Mouse (Mus musculus) neural tube, embryonic 15.5 days (tissue): ENCODE measurements around the gene Gm49395. TPM values are rescaled to one million over a fixed set of nuclear protein-coding genes. Genes with fewer than 3 reads are reported as not detected.

ENCODE experiments used
- ATAC-seq: fragments of 200-750 bp; cut with Nextera tagmentation; 2 replicates; pipeline ENCODE4 v1.8.0; 2017; ENCODE audit warnings: mild to moderate bottlenecking, moderate TSS enrichment, moderate library complexity; ENCODE audit not compliant: low FRiP score
- H3K27ac ChIP-seq: fragments of 300-500 bp; sonication (generic); replicated peaks from 2 replicates; pipeline ENCODE4 v1.5.1; 2015; ENCODE audit warnings: mild to moderate bottlenecking, inconsistent platforms
- H3K27me3 ChIP-seq: fragments of 300-500 bp; sonication (generic); replicated peaks from 2 replicates; pipeline ENCODE4 v1.6.1; 2015; ENCODE audit warnings: inconsistent platforms
- H3K36me3 ChIP-seq: fragments of 300-500 bp; sonication (generic); 2 replicates; pipeline ENCODE4 v1.6.1; 2015; ENCODE audit warnings: inconsistent platforms
- H3K4me1 ChIP-seq: fragments of 300-500 bp; sonication (generic); 2 replicates; pipeline ENCODE4 v1.6.1; 2015; ENCODE audit warnings: inconsistent platforms
- H3K4me2 ChIP-seq: fragments of 300-500 bp; sonication (generic); 2 replicates; pipeline ENCODE4 v1.6.1; 2015; ENCODE audit warnings: inconsistent platforms, mild to moderate bottlenecking, moderate library complexity
- H3K4me3 ChIP-seq: fragments of 300-500 bp; sonication (generic); replicated peaks from 2 replicates; pipeline ENCODE4 v1.5.1; 2015; ENCODE audit warnings: mild to moderate bottlenecking, inconsistent platforms
- H3K9ac ChIP-seq: fragments of 300-500 bp; sonication (generic); replicated peaks from 2 replicates; pipeline ENCODE4 v1.6.1; 2015; ENCODE audit warnings: mild to moderate bottlenecking, inconsistent platforms
- H3K9me3 ChIP-seq: fragments of 300-500 bp; sonication (generic); replicated peaks from 2 replicates; pipeline ENCODE4 v1.6.1; 2016; ENCODE audit warnings: inconsistent platforms
- WGBS: fragments of 180-500 bp; shearing (Covaris S2); methylation state at CpG from one replicate; pipeline ENCODE4 v1.1.7; 2015; ENCODE audit warnings: mixed read lengths; 5-methylcytosine and 5-hydroxymethylcytosine counted together
- polyA plus RNA-seq: library from polyadenylated mRNA; unstranded; fragments of >200 nt; fragmentation: Nextera tagmentation; extraction: Ambion mirVana; gene quantifications from 2 replicates; pipeline ENCODE4 v1.2.1, GENCODE M21; 2015

Gm49395 gene
- polyA plus RNA-seq, 1 experiment from 2014 or later = 2.9 TPM

DNA sequence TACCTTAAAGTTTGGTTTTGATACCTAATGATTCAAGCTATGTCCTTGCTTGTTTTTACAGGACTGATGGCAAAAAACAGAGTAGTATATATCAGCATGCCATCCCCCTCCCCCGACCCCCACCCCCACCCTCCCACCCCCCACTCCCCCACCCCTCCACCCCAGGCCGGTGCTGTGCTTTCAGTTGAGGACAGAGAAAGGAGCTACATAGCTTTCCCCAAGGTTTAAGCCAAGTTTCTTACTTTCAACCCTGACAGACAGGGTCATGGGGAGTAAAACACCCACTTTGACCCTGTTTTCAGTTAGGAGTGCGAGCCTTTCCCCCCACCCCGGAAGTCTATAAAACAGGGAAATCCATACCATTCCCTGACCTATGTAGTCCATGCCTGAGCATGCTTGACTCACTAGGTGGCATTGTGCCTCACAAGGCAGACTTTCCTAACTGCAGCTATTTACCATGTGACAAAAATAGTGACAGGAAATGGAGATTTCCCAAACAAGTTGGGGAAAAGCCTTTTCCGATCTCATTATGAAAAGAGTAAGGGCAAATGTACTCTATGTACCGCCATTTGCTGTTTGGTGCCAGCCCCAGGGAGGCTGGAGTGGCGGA, 98.2 kb downstream of the Gm49395 start:
- Histone ChIP-seq H3K27ac (no peak overlapping the region), H3K4me2 (no peak overlapping the region), H3K4me1 (peaks cover 6% of the 10 kb centered on the region), H3K36me3 (no peaks in the 10 kb centered on the region), H3K4me3 (no peak overlapping the region), H3K9me3 (no peaks in the 10 kb centered on the region), H3K27me3 (no peaks in the 10 kb centered on the region), H3K9ac (no peak overlapping the region)
- ATAC-seq = no peak
- WGBS = 57% methylated on average over 7 of the region's 7 CpGs

GRCm38 (mm10) chr13:115002837-115003236, 98.9 kb downstream of the Gm49395 start:
- Histone ChIP-seq H3K27me3 (no peaks in the 10 kb centered on the region), H3K4me1 (peaks cover 6% of the 10 kb centered on the region), H3K9me3 (no peaks in the 10 kb centered on the region), H3K27ac (no peak overlapping the region), H3K9ac (no peak overlapping the region), H3K4me2 (no peak overlapping the region), H3K36me3 (no peaks in the 10 kb centered on the region), H3K4me3 (no peak overlapping the region)
- WGBS = 86% methylated on average over 3 of the region's 3 CpGs
- ATAC-seq = no peak

DNA sequence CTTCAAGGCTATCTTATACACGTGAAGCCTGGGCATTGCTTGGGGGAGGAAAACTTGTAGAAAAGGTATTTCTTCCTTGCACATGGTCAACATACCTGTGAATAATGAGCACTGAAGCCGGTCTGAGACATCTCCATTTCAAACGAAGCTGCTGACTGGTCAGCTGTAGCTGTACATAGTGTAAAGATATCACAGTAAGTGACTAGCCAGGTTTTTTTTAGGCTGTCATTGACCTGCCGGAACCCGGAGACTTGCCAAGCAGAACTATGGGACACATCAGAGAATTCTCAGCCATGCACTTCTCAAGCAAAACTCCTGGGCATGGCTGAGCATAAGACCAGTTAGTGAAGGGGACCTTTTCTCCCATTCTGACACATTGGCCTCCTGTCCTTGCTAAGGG, 99.6 kb downstream of the Gm49395 start:
- Histone ChIP-seq H3K9me3 (no peaks in the 10 kb centered on the region), H3K4me3 (no peak overlapping the region), H3K4me1 (peaks cover 6% of the 10 kb centered on the region), H3K9ac (no peak overlapping the region), H3K36me3 (no peaks in the 10 kb centered on the region), H3K27ac (no peak overlapping the region), H3K4me2 (no peak overlapping the region), H3K27me3 (no peaks in the 10 kb centered on the region)
- 89% methylated on average over 5 of the region's 5 CpGs for WGBS
- no peak for ATAC-seq

DNA sequence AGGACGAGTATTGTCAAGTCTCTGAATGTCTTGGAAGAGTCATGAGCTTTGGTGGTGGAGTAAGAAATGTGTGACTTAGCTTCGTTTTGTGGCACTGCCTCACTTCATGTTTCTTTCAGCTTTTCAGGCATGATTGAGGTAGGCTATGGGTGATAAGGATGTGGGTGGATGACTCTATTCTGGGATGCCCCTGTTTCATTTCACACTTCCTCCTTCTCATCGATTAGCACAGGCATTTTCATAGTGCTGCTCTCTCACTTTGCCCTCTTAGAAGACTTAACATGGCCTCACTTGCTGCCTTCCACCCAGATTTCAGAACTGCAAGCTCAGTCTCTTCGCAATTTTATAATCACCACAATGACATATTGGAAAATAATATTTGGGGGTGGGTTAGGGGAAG, 102.1 kb downstream of the Gm49395 start:
- H3K4me1 ChIP-seq = no peaks in the 10 kb centered on the region
- no peaks in the 10 kb centered on the region for H3K9me3 ChIP-seq
- no peaks in the 10 kb centered on the region for H3K36me3 ChIP-seq
- 91% methylated on average over 4 of the region's 4 CpGs for WGBS
- H3K4me2 ChIP-seq = no peak overlapping the region
- no peak overlapping the region for H3K4me3 ChIP-seq
- no peak overlapping the region for H3K9ac ChIP-seq
- no peaks in the 10 kb centered on the region for H3K27me3 ChIP-seq
- no peak overlapping the region for H3K27ac ChIP-seq
- ATAC-seq = no peak

DNA sequence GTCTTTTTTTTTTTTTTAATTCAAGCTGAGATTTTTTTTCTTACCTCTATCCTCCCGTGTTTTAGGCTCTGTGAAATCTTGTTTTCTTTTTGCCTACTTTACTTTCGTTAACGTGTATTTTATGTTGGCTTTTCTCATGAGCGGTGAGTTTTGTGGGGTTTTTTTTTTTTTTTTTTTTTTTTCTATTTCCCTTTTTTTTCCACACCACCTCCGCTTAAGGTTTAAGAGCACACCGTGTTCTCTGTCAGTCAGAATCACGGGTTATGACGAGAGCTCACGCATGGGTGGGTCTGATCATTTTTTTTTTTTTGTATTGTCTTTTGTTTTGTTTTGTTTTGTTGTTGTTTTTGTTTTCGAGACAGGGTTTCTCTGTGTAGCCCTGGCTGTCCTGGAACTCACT, 103.6 kb downstream of the Gm49395 start:
- Histone ChIP-seq H3K27ac (no peak overlapping the region), H3K4me3 (no peak overlapping the region), H3K9me3 (no peaks in the 10 kb centered on the region), H3K4me2 (no peak overlapping the region), H3K9ac (no peak overlapping the region), H3K36me3 (no peaks in the 10 kb centered on the region), H3K4me1 (no peaks in the 10 kb centered on the region), H3K27me3 (no peaks in the 10 kb centered on the region)
- 93% methylated on average over 10 of the region's 10 CpGs for WGBS
- no peak for ATAC-seq

DNA sequence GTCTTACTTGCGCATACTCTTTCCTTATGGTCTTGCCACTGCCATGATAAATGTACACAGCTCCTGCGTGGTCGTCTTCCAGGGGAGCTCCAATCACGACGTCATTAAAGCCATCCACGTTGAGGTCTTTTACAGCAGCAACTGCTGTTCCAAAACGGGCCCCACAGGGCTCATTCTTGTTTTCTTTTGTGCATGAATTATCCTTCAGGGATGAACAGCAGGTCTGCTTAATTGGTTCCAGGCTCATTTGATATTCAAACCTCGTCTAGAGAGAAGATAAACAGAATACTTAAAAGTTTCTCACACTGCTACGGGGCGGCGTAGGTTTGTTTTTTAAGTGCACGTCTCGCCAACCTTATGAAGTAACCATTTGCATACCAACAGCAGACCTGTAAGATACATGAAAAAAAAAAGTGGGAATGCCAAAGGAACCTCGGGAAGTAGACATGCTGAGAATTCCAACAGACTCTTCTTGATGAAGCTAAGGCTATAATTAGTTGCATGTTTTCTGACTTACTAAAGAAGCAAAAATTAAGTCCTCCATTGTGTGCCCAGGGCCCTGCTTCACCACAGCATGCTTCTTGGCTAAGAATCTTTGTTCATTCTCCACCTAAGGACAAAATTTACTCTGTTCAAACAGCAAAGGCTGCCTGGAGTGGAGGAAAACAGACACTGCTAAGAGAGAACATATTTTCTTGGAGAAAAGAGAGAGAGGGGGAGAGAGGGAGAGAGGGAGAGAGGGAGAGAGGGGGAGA, 109.3 kb downstream of the Gm49395 start:
- H3K9ac ChIP-seq = no peak overlapping the region
- peaks cover 8% of the 10 kb centered on the region for H3K4me1 ChIP-seq
- H3K27me3 ChIP-seq = no peaks in the 10 kb centered on the region
- H3K27ac ChIP-seq = peak overlapping the region; percentile 45; the same call in 1 of the 2 replicates
- H3K4me3 ChIP-seq = no peak overlapping the region
- WGBS = 12% methylated on average over 14 of the region's 14 CpGs
- ATAC-seq = peak; percentile 85
- peak overlapping the region; percentile 36 for H3K4me2 ChIP-seq
- no peaks in the 10 kb centered on the region for H3K36me3 ChIP-seq
- H3K9me3 ChIP-seq = no peaks in the 10 kb centered on the region

DNA sequence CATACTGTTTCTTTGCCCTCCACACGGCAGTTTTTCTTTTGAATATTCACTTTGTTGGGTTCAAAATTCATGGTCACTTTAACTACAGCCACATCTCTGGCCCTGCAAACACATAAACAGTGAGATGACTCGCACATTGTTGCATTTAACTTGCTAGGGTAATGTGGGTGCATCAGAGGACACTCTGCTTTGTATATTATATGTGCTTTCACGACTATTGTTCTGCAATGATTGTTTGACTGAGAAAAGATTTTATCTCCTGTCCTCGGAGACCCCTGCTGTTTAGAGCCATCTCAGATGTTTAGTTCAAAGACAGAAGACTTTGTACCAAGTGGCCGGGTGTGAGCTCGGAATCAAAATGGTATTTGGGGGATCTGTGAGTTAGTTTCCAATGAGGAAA, 114.1 kb downstream of the Gm49395 start:
- peaks cover 8% of the 10 kb centered on the region for H3K4me1 ChIP-seq
- no peaks in the 10 kb centered on the region for H3K36me3 ChIP-seq
- H3K4me3 ChIP-seq = no peak overlapping the region
- H3K27me3 ChIP-seq = no peaks in the 10 kb centered on the region
- H3K4me2 ChIP-seq = no peak overlapping the region
- H3K9me3 ChIP-seq = no peaks in the 10 kb centered on the region
- no peak overlapping the region for H3K9ac ChIP-seq
- 46% methylated on average over 6 of the region's 6 CpGs for WGBS
- H3K27ac ChIP-seq = no peak overlapping the region
- no peak for ATAC-seq

DNA sequence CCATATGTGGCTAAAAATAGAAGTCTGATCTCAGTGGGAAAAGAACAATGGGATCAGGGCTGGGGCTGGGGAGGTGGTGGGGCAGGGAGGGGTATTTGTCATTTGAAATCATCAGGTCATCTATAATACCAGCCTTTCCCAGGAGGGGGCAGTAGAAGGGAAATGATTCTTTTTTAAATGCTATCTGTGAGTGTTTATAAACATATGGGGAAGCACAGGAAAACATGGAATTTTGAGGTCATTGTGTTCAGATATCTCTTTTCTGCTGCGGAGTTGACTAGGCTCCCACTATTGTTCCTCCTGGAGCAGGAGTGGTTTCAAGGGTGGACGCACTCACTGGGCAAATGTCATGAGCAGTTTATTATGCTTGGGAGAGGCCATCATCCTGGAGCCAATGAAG, 114.6 kb downstream of the Gm49395 start:
- ATAC-seq = no peak
- no peak overlapping the region for H3K4me2 ChIP-seq
- no peak overlapping the region for H3K4me3 ChIP-seq
- 46% methylated on average over 2 of the region's 2 CpGs for WGBS
- H3K4me1 ChIP-seq = peaks cover 3% of the 10 kb centered on the region
- no peak overlapping the region for H3K27ac ChIP-seq
- no peak overlapping the region for H3K9ac ChIP-seq
- no peaks in the 10 kb centered on the region for H3K27me3 ChIP-seq
- H3K36me3 ChIP-seq = no peaks in the 10 kb centered on the region
- H3K9me3 ChIP-seq = no peaks in the 10 kb centered on the region

Other genes starting within 250 kb of the Gm49395 start
- 1.00 and 1.8 TPM in 2 replicates for gene Itga2, start 169.8 kb downstream of the Gm49395 start, polyA plus RNA-seq
- 6.7 TPM in 2 replicates for gene Pelo, start 11.7 kb downstream of the Gm49395 start, polyA plus RNA-seq
- gene Itga1, start within 50 bp of the Gm49395 start, polyA plus RNA-seq = 7.0 and 8.7 TPM in 2 replicates